Mouse (Mus musculus) CH12.LX (cell line): ENCODE measurements at regions not wholly inside any gene's neighbourhood (a gene's known extent, or its start where the extent isn't known, plus 50 kb on each side); places are given as distances from the start of the nearest gene placed in this dataset.

Experiments
- DNase-seq: peaks from one replicate; pipeline ENCODE4 v3.0.0-alpha.2; 2013; ENCODE audit errors: extremely low read depth
- H3K27ac ChIP-seq: 2 replicates; pipeline ENCODE4 v1.5.1; 2012; ENCODE audit warnings: low read depth, mild to moderate bottlenecking, control low read depth, moderate library complexity; ENCODE audit not compliant: insufficient read depth
- H3K27me3 ChIP-seq: replicated peaks from 2 replicates; pipeline ENCODE3; 2012; ENCODE audit warnings: inconsistent platforms
- H3K36me3 ChIP-seq, 2 experiments: replicated peaks in 1 of 2; 2 replicates each; pipeline versions ENCODE3 to v1.6.1; 2012; ENCODE audit warnings: inconsistent platforms in 1 of 2, low read length in 1 of 2, mild to moderate bottlenecking in 1 of 2, mixed read lengths in 1 of 2, moderate library complexity in 1 of 2; ENCODE audit not compliant: control insufficient read depth in 1 of 2, insufficient read depth in 1 of 2
- H3K4me1 ChIP-seq, 2 experiments: 2 replicates each; pipeline ENCODE4 v1.6.1; 2012; ENCODE audit warnings: inconsistent platforms in 1 of 2, moderate library complexity in 1 of 2; ENCODE audit not compliant: insufficient read depth in 2 of 2, control insufficient read depth in 1 of 2
- H3K4me2 ChIP-seq: 2 replicates; pipeline ENCODE4 v1.6.1; 2012; ENCODE audit warnings: low read depth, mild to moderate bottlenecking, control low read depth; ENCODE audit not compliant: poor library complexity, insufficient read depth, severe bottlenecking
- H3K4me3 ChIP-seq, 3 experiments: fragments of 150-350 bp in 1 of 3; sonication (generic) in 1 of 3; replicated peaks in 1 of 3; 2 replicates each; pipeline versions ENCODE3 to v1.5.1; 2011 to 2012; ENCODE audit warnings: low read depth in 2 of 3, low read length in 2 of 3, mild to moderate bottlenecking in 2 of 3, moderate library complexity in 2 of 3, control low read depth in 1 of 3, improper control_type of control experiment in 1 of 3, inconsistent platforms in 1 of 3, mixed read lengths in 1 of 3; ENCODE audit not compliant: poor library complexity in 1 of 3
- H3K79me2 ChIP-seq: replicated peaks from 2 replicates; pipeline ENCODE4 v1.6.1; 2012; ENCODE audit warnings: mild to moderate bottlenecking, moderate library complexity; ENCODE audit not compliant: control insufficient read depth, poor library complexity, insufficient read depth, severe bottlenecking; ENCODE audit errors: extremely low read depth
- H3K9ac ChIP-seq: 2 replicates; pipeline ENCODE4 v1.6.1; 2012; ENCODE audit warnings: low read depth, mild to moderate bottlenecking, control low read depth, moderate library complexity; ENCODE audit not compliant: insufficient read depth
- H3K9me3 ChIP-seq: replicated peaks from 2 replicates; pipeline ENCODE3; 2012; ENCODE audit warnings: low read length, inconsistent platforms, mixed read lengths
- BHLHE40 ChIP-seq: IDR thresholded peaks from 2 replicates; pipeline ENCODE4 v1.6.1; 2011; ENCODE audit warnings: mild to moderate bottlenecking, low read depth, low read length, improper control_type of control experiment
- CHD1 ChIP-seq: IDR thresholded peaks from 2 replicates; pipeline ENCODE4 v1.6.1; 2012; ENCODE audit warnings: low read depth, low read length, improper control_type of control experiment, inconsistent platforms
- CTCF ChIP-seq, 2 experiments: IDR thresholded peaks in 1 of 2; conservative IDR thresholded peaks in 1 of 2; 2 replicates each; pipeline ENCODE4 v1.5.1; 2011 to 2012; ENCODE audit warnings: low read depth in 2 of 2, low read length in 2 of 2, improper control_type of control experiment in 1 of 2, inconsistent platforms in 1 of 2, mild to moderate bottlenecking in 1 of 2, moderate library complexity in 1 of 2
- E2F4 ChIP-seq: IDR thresholded peaks from 2 replicates; pipeline ENCODE4 v1.6.1; 2011; ENCODE audit warnings: low read depth, low read length, improper control_type of control experiment; ENCODE audit not compliant: insufficient replicate concordance
- GABPA ChIP-seq: IDR thresholded peaks from 2 replicates; pipeline ENCODE4 v1.6.1; 2012; ENCODE audit warnings: low read depth, low read length, improper control_type of control experiment, inconsistent platforms; ENCODE audit not compliant: insufficient replicate concordance
- HCFC1 ChIP-seq: IDR thresholded peaks from 2 replicates; pipeline ENCODE4 v1.6.1; 2012; ENCODE audit warnings: low read depth, mild to moderate bottlenecking, inconsistent platforms, low read length, improper control_type of control experiment
- IRF4 ChIP-seq: IDR thresholded peaks from 2 replicates; pipeline ENCODE4 v1.6.1; 2014; ENCODE audit warnings: low read depth, mild to moderate bottlenecking, inconsistent platforms, low read length, improper control_type of control experiment
- JUN ChIP-seq: IDR thresholded peaks from 2 replicates; pipeline ENCODE4 v1.6.1; 2011; ENCODE audit warnings: low read depth, mild to moderate bottlenecking, low read length, improper control_type of control experiment, moderate library complexity; ENCODE audit not compliant: insufficient read depth
- JUND ChIP-seq: conservative IDR thresholded peaks from 2 replicates; pipeline ENCODE4 v1.6.1; 2011; ENCODE audit warnings: low read depth, low read length, improper control_type of control experiment
- KAT2A ChIP-seq: IDR thresholded peaks from 2 replicates; pipeline ENCODE4 v1.6.1; 2012; ENCODE audit warnings: low read length, improper control_type of control experiment, inconsistent platforms; ENCODE audit not compliant: insufficient replicate concordance
- MAZ ChIP-seq: IDR thresholded peaks from 2 replicates; pipeline ENCODE4 v1.6.1; 2012; ENCODE audit warnings: low read depth, mild to moderate bottlenecking, inconsistent platforms, low read length, improper control_type of control experiment, moderate library complexity
- MEF2A ChIP-seq: IDR thresholded peaks from 2 replicates; pipeline ENCODE4 v1.6.1; 2014; ENCODE audit warnings: low read depth, mild to moderate bottlenecking, inconsistent platforms, low read length, improper control_type of control experiment, borderline replicate concordance
- MXI1 ChIP-seq: IDR thresholded peaks from 2 replicates; pipeline ENCODE4 v1.6.1; 2011; ENCODE audit warnings: mild to moderate bottlenecking, low read depth, low read length, improper control_type of control experiment
- MYC ChIP-seq: IDR thresholded peaks from 2 replicates; pipeline ENCODE4 v1.6.1; 2011; ENCODE audit warnings: low read depth, mild to moderate bottlenecking, improper control_type of control experiment, low read length
- POLR2A ChIP-seq: IDR thresholded peaks from 2 replicates; pipeline ENCODE4 v1.6.1; 2011; ENCODE audit warnings: low read depth, mild to moderate bottlenecking, improper control_type of control experiment, low read length
- RCOR1 ChIP-seq: conservative IDR thresholded peaks from 2 replicates; pipeline ENCODE4 v1.6.1; 2012; ENCODE audit warnings: low read depth, mild to moderate bottlenecking, inconsistent platforms, low read length, improper control_type of control experiment
- SIN3A ChIP-seq: IDR thresholded peaks from 2 replicates; pipeline ENCODE4 v1.6.1; 2012; ENCODE audit warnings: low read length, improper control_type of control experiment, inconsistent platforms
- TBP ChIP-seq: conservative IDR thresholded peaks from 2 replicates; pipeline ENCODE4 v1.6.1; 2011; ENCODE audit warnings: low read depth, low read length, improper control_type of control experiment
- TCF12 ChIP-seq: IDR thresholded peaks from 2 replicates; pipeline ENCODE4 v1.6.1; 2014; ENCODE audit warnings: low read depth, mild to moderate bottlenecking, inconsistent platforms, low read length, improper control_type of control experiment
- UBTF ChIP-seq: IDR thresholded peaks from 2 replicates; pipeline ENCODE4 v1.6.1; 2012; ENCODE audit warnings: low read depth, mild to moderate bottlenecking, inconsistent platforms, low read length, improper control_type of control experiment, moderate library complexity
- ZC3H11A ChIP-seq: IDR thresholded peaks from 2 replicates; pipeline ENCODE4 v1.6.1; 2012; ENCODE audit warnings: low read depth, mild to moderate bottlenecking, inconsistent platforms, low read length, improper control_type of control experiment
- ZKSCAN1 ChIP-seq: IDR thresholded peaks from 2 replicates; pipeline ENCODE4 v1.6.1; 2012; ENCODE audit warnings: low read depth, inconsistent platforms, low read length, improper control_type of control experiment, borderline replicate concordance
- ZMIZ1 ChIP-seq: IDR thresholded peaks from 2 replicates; pipeline ENCODE4 v1.6.1; 2012; ENCODE audit warnings: low read depth, mild to moderate bottlenecking, inconsistent platforms, low read length, improper control_type of control experiment
- dilution Hi-C: fragments of 300-500 bp; cut with MboI; formaldehyde crosslinking; loops from 2 replicates; pipeline ENCODE4 v1.14.3; 2020; ENCODE audit warnings: low sequenced_read_pairs; ENCODE audit not compliant: extremely low pct_unique_long_range_greater_than_20kb, extremely low pct_ligation_motif_present
- in situ Hi-C: fragments of 300-500 bp; cut with MboI; formaldehyde crosslinking; loops from 3 replicates; pipeline ENCODE4 v1.14.3; 2019; ENCODE audit warnings: low sequenced_read_pairs, low pct_ligation_motif_present, low pct_unique_long_range_greater_than_20kb, mixed read lengths

DNA sequence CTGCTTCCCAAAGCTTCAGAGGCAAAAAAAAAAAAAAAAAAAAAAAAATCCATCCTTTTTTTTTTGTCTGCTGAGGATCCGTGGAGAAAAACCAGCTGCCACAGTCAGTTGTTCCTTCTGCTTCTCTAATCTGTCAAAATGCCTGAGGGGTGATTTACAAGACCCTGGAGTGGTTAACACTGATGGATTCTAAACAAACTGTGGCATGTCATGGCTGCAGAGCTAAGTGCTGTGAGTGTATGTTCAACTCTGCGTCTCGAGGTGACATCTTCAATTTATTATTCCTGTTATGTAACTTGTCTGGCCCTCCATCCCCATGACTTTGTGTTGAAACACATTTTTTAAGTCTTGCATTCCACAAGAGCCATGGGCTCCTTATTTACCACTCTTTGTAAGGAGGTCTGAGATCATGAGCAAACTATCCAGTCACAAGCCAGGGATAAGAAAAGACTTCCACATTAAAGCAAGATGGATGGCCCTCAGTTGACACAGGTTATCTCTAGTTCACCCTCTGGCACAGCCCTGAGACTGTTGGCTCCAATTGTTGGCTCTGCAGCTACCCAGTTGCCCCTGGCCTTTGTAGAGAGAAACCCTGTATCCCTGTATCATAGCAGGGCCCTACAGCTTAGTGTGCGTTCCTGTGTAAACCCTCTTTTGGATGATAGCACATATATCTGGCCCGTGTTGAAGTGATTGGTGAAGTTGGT lies 153.6 kb downstream of the Thbs2 start:
- TF ChIP-seq KAT2A (no peak), MEF2A (no peak), MAZ (no peak), TBP (no peak), CTCF (conservative IDR thresholded peaks at IDR 0.05 in 1 of 2, IDR thresholded peaks at IDR 0.05 in 1 of 2; ENCODE audit: low read depth in 2 of 2, low read length in 2 of 2) (no peak)
- Histone ChIP-seq H3K4me3 (no peak overlapping the region), H3K79me2 (no peaks in the 10 kb centered on the region), H3K4me2 (no peak overlapping the region), H3K36me3 (no peaks in the 10 kb centered on the region), H3K9me3 (no peaks in the 10 kb centered on the region), H3K4me1 (no peaks in the 10 kb centered on the region), H3K9ac (no peak overlapping the region), H3K27me3 (no peaks in the 10 kb centered on the region), H3K27ac (no peak overlapping the region)
- in situ Hi-C loops (no loop called here), dilution Hi-C loops (no loop called here)
- no peak for DNase-seq

DNA sequence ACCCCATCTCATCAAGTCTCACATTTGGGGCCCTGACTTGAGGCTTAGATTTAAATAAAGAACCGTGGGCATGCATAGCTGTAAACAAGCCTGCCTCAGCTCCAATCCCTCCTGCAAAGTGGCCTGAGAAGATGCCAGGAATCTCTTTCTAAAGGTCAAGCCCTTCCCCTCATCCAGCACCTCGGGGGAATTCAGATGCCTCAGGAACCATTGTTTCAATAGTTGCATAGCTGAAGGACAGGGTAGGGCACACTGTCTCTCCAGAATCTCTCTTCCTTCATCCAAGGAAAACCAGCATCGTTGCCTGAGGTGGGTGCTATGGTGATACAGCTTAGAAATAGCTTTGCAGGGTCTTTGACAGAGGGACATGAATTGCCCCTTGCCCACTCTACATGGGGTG lies 154.4 kb downstream of the Thbs2 start:
- Histone ChIP-seq H3K27ac (no peak overlapping the region), H3K27me3 (no peaks in the 10 kb centered on the region), H3K79me2 (no peaks in the 10 kb centered on the region), H3K4me1 (no peaks in the 10 kb centered on the region), H3K4me3 (no peak overlapping the region), H3K4me2 (no peak overlapping the region), H3K9ac (no peak overlapping the region), H3K9me3 (no peaks in the 10 kb centered on the region), H3K36me3 (no peaks in the 10 kb centered on the region)
- DNase-seq = no peak
- dilution Hi-C loops (no loop called here), in situ Hi-C loops (no loop called here)
- no peak for TF ChIP-seq TCF12
- no peak for TF ChIP-seq MYC
- no peak for TF ChIP-seq TBP
- no peak for TF ChIP-seq POLR2A
- no peak for TF ChIP-seq RCOR1
- no peak for TF ChIP-seq MEF2A
- TF ChIP-seq ZKSCAN1 = no peak

DNA sequence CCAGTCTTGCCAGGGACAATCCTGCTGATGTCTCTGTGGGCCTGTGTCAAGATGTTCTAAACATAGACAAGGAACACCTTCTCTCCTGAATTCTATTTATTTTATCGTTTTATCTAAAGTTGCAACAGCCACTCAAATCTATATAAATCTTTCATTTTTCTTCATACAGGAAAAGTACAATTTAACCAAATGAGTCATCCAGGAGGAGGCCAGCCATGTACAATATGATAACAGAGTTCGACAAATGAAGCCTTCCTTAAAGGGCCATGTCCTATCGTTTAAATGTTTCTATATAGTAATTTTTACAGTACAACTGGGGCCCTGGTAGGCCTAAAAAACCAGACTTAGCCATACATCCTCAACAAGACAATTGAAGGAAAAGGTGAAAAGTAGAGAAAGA lies 154.8 kb downstream of the Thbs2 start:
- dilution Hi-C loops = no loop called here
- H3K4me2 ChIP-seq = no peak overlapping the region
- no peak for DNase-seq
- no peaks in the 10 kb centered on the region for H3K36me3 ChIP-seq
- no peaks in the 10 kb centered on the region for H3K4me1 ChIP-seq
- in situ Hi-C loops = no loop called here
- TF ChIP-seq HCFC1 = no peak
- TF ChIP-seq ZMIZ1 = no peak
- no peak for TF ChIP-seq TCF12
- TF ChIP-seq ZC3H11A = no peak
- TF ChIP-seq SIN3A = no peak
- no peak for TF ChIP-seq MXI1
- no peak for TF ChIP-seq UBTF
- TF ChIP-seq GABPA = no peak
- no peak for TF ChIP-seq BHLHE40
- TF ChIP-seq MYC = no peak
- TF ChIP-seq E2F4 = no peak
- no peak for TF ChIP-seq CTCF (conservative IDR thresholded peaks at IDR 0.05 in 1 of 2, IDR thresholded peaks at IDR 0.05 in 1 of 2; ENCODE audit: low read depth in 2 of 2, low read length in 2 of 2)
- TF ChIP-seq IRF4 = no peak
- no peak for TF ChIP-seq JUND
- TF ChIP-seq MEF2A = no peak
- TF ChIP-seq JUN = no peak
- no peak for TF ChIP-seq KAT2A
- no peak for TF ChIP-seq CHD1
- peaks cover 2% of the 10 kb centered on the region for H3K27me3 ChIP-seq
- H3K9me3 ChIP-seq = no peaks in the 10 kb centered on the region
- H3K4me3 ChIP-seq = no peak overlapping the region
- no peak overlapping the region for H3K27ac ChIP-seq
- H3K79me2 ChIP-seq = no peaks in the 10 kb centered on the region
- H3K9ac ChIP-seq = no peak overlapping the region
